Mouse (Mus musculus): Measurements from ENCODE around the gene Gm12355. TPM values are rescaled to one million over a fixed set of nuclear protein-coding genes. Genes with fewer than 3 reads are reported as not detected.

The Gm12355 gene
- polyA plus RNA-seq, 1 experiment from 2014 or later: 0.82 TPM

DNA sequence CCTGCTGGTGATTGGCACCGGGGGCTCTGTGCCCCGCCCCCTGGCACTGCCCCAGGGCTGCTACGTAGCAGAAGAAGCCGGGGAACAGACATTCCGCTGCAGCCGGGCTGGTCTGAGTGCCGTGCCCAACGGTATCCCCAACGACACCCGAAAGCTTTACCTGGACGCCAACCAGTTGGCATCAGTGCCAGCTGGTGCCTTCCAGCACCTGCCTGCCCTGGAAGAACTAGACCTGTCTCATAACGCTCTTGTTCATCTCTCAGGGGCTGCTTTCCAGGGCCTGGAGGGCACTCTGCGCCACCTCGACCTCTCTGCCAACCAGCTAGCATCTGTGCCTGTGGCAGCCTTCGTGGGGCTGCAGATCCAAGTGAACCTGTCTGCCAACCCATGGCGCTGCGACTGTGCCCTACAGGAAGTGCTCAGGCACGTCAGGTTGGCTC, 26.6 kb downstream of the Gm12355 start:
- H3K9ac ChIP-seq: no peak overlapping the region
- no peak overlapping the region for H3K4me3 ChIP-seq
- H3K9me3 ChIP-seq: no peaks in the 10 kb centered on the region
- 64% methylated on average over 18 of the region's 18 CpGs for WGBS
- ATAC-seq (ENCODE audit: low FRiP score, low read depth): no peak
- 0 out of 2 replicates have a peak overlapping the region, but pooled peaks have one; percentile 7 for H3K4me2 ChIP-seq (replicated peaks)
- peaks cover 21% of the 10 kb centered on the region for H3K27me3 ChIP-seq (replicated peaks)
- peaks cover 4% of the 10 kb centered on the region; the same call in 1 of the 2 replicates for H3K4me1 ChIP-seq
- no peaks in the 10 kb centered on the region for H3K36me3 ChIP-seq
- H3K27ac ChIP-seq: no peak overlapping the region

DNA sequence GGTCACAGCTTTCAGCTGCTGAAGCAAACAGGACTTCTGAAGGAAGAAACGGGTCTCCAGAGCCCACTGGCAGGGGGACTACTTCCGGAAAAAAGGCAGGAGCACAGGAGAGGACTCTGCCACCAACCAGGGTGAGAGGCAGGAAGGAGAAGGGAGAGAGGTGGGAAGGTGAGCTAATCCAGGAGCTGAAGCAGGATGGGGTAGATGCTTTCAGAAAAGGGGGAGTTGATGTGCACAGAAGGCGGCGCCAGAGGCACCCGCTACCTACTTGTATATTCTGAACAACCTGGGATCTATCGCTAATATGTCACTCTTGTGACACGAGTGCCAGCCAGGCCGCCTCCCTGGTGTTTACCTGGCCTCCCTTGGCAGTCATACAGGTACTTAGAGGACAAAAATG, 27.5 kb downstream of the Gm12355 start, which contains the start of gene Lrrc3c:
Gene Lrrc3c (plus strand): TSS at position 301 of the 400 bp plus-strand sequence.
- WGBS: 87% methylated on average over 8 of the region's 8 CpGs
- no peaks in the 10 kb centered on the region for H3K36me3 ChIP-seq
- no peak for ATAC-seq (ENCODE audit: low FRiP score, low read depth)
- no peak within 1 kb of the TSS for H3K4me3 ChIP-seq
- peaks cover 4% of the 10 kb centered on the region; the same call in 1 of the 2 replicates for H3K4me1 ChIP-seq
- H3K9ac ChIP-seq: no peak within 1 kb of the TSS
- peaks cover 21% of the 10 kb centered on the region for H3K27me3 ChIP-seq (replicated peaks)
- H3K9me3 ChIP-seq: no peaks in the 10 kb centered on the region
- H3K4me2 ChIP-seq (replicated peaks): 0 out of 2 replicates have a peak within 1 kb of the TSS, but pooled peaks have one; percentile 7
- H3K27ac ChIP-seq: no peak within 1 kb of the TSS

DNA sequence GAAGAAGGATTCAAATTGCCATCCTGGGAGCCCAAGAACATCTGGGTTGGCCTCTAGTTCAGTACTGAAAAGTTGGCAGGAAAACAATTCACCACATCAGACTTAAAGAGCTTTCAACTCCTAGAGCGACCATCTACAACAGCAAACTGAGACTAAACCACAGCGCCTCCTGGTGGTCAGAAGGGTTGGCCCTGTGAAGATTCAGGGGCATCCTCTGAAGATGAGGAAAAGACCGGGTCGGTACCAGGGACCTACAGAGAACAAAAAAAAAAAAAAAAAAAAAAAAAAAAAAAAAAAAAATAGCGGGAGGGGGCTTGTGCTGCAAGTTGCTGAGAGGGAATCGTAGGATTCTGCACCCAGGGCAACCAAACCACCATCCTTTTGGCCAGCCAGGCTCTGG, 28.1 kb downstream of the Gm12355 start:
- Histone ChIP-seq H3K4me1 (peaks cover 4% of the 10 kb centered on the region; the same call in 1 of the 2 replicates), H3K27me3 (replicated peaks) (peaks cover 21% of the 10 kb centered on the region), H3K36me3 (no peaks in the 10 kb centered on the region), H3K27ac (no peak overlapping the region), H3K4me2 (replicated peaks) (no peak overlapping the region), H3K9me3 (no peaks in the 10 kb centered on the region), H3K9ac (no peak overlapping the region), H3K4me3 (no peak overlapping the region)
- ATAC-seq (ENCODE audit: low FRiP score, low read depth): no peak
- WGBS: 48% methylated on average over 6 of the region's 6 CpGs

DNA sequence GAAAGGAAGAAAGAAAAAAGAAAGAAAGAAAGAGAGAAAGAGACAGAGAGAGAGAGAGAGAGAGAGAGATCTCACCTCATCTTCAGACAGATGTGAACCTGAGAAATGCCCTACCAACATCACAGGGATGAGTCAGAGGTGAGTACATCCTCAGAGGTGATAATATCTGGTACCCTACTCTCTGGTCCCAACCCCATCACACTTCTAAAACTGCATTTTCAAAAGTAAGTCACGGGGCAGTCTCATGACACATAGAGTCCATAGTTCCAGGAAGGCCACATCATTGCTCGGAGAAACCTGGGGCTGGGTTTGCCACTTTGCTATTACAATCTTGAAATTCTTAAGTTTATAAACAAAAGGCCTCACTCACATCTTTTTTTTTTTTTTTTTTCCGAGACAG, 29.5 kb downstream of the Gm12355 start:
- ATAC-seq (ENCODE audit: low FRiP score, low read depth): no peak
- Histone ChIP-seq H3K4me3 (no peak overlapping the region), H3K27me3 (replicated peaks) (peaks cover 18% of the 10 kb centered on the region), H3K27ac (no peak overlapping the region), H3K4me2 (replicated peaks) (no peak overlapping the region), H3K9ac (no peak overlapping the region), H3K9me3 (no peaks in the 10 kb centered on the region), H3K4me1 (no peaks in the 10 kb centered on the region), H3K36me3 (no peaks in the 10 kb centered on the region)
- 73% methylated on average over 3 of the region's 3 CpGs for WGBS

DNA sequence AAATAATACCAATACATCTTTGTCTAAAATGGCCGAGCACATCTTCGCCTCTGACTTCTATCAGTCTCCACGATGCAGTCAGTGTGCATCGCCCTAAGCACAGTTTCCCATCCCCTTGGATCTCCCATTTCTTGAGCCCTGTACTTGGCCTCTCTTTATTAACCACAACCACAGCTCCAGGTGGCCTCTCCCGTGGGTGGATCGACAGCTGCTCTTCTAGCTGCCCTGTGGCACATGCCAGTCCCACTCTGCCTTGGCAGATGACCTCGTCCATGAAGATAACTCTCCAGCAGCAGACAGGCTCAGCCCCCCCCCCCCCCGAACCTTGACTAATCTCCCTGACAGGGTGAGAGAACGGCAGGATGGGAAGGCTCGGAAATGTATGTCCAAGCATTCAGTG, 30.0 kb downstream of the Gm12355 start:
- Histone ChIP-seq H3K4me2 (replicated peaks) (no peak overlapping the region), H3K36me3 (no peaks in the 10 kb centered on the region), H3K9me3 (no peaks in the 10 kb centered on the region), H3K27me3 (replicated peaks) (peaks cover 16% of the 10 kb centered on the region), H3K9ac (no peak overlapping the region), H3K27ac (no peak overlapping the region), H3K4me1 (no peaks in the 10 kb centered on the region), H3K4me3 (no peak overlapping the region)
- WGBS: 80% methylated on average over 10 of the region's 10 CpGs
- no peak for ATAC-seq (ENCODE audit: low FRiP score, low read depth)

DNA sequence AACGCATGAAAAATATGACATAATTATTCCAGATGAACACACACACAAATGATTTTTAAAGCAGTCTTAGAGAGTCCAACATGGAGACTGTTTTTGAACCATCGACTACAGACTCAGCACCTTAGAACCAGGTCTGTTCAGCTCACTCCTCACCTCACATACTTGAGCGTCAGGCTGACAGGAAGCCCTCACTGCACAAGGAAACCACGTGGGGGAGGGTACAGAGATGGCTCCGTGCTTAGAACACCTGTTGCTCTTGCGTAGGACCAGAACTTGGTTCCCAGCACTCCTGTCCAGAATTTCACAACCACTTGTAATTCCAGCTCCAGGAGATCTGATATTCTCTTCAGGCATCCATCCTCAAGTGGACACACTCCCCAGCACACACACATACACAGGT, 30.4 kb downstream of the Gm12355 start:
- Histone ChIP-seq H3K4me3 (no peak overlapping the region), H3K4me1 (no peaks in the 10 kb centered on the region), H3K27me3 (replicated peaks) (peaks cover 13% of the 10 kb centered on the region), H3K27ac (no peak overlapping the region), H3K9ac (no peak overlapping the region), H3K4me2 (replicated peaks) (no peak overlapping the region), H3K36me3 (no peaks in the 10 kb centered on the region), H3K9me3 (no peaks in the 10 kb centered on the region)
- no peak for ATAC-seq (ENCODE audit: low FRiP score, low read depth)
- 75% methylated on average over 6 of the region's 6 CpGs for WGBS

DNA sequence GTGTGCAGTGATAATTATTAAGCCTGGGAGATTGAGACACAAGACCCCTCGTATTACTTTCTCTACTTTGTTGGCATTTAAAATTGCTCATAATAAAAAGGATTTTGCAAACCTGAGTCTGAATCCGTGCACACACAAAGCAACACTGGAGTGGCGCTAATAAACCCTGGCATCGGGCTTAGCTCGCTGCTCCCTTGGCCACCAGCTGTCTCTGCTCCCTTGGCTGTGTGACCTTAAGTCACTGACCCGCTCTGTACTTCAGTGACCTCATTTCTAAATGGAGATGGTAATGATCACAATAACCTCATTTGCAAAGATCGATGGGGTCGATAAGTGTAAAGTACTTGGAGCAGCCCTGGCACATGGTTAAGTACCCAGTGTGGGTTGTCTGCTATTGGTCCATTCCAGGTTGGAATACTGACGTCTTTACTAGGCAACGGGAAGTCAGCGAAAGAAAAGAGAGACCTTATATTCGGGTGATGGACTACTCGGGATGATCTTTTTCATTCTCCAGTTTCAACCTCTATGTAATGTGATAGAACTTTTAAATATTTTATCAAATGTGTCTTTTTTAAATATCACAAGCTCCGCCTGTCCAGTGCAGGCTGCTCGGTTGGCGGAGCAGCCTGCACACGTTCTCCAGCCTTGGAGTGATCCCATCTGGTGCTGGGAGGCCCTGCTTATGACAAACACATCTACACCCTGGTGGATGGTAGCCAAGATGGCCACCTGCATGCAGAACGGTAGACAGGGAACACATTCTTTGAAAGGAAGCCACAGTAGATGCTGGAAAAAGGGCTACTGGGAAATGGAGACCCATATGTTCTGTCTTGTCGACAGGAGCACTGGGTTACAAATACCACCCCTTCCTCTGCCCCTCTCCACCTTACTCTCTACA, 34.7 kb downstream of the Gm12355 start:
- no peak overlapping the region for H3K4me2 ChIP-seq (replicated peaks)
- ATAC-seq (ENCODE audit: low FRiP score, low read depth): no peak

DNA sequence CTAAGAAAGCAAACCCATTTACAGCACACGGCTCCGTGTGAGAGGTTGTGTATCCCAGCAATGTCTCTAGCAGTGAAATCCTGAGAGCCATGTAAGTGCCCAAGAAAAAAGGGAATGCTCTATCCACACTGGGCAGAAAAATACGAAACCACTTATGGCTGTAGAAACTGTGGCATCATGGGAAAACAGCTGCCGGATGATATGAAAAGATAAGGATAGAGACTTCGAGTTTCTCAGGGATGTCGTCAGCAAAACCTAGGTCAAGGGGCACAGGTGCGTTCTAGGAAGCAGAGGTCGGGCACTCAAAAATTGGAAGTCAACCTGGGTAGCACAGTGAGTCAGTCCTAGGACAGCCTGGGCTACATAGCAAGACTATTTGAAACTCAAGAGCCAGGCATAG, 36.2 kb downstream of the Gm12355 start:
- Histone ChIP-seq H3K36me3 (no peaks in the 10 kb centered on the region), H3K27ac (no peak overlapping the region), H3K9me3 (no peaks in the 10 kb centered on the region), H3K4me3 (no peak overlapping the region), H3K9ac (no peak overlapping the region), H3K27me3 (replicated peaks) (no peaks in the 10 kb centered on the region), H3K4me2 (replicated peaks) (no peak overlapping the region), H3K4me1 (peaks cover 27% of the 10 kb centered on the region)
- WGBS: 86% methylated on average over 8 of the region's 8 CpGs
- no peak for ATAC-seq (ENCODE audit: low FRiP score, low read depth)

More for the DNA sequence above, 34.7 kb downstream of the Gm12355 start:
- H3K27me3 ChIP-seq (replicated peaks): no peaks in the 10 kb centered on the region
- H3K27ac ChIP-seq: no peak overlapping the region
- H3K4me3 ChIP-seq: no peak overlapping the region
- no peaks in the 10 kb centered on the region for H3K9me3 ChIP-seq
- no peak overlapping the region for H3K9ac ChIP-seq
- H3K4me1 ChIP-seq: peaks cover 15% of the 10 kb centered on the region
- 72% methylated on average over 19 of the region's 19 CpGs for WGBS
- no peaks in the 10 kb centered on the region for H3K36me3 ChIP-seq

DNA sequence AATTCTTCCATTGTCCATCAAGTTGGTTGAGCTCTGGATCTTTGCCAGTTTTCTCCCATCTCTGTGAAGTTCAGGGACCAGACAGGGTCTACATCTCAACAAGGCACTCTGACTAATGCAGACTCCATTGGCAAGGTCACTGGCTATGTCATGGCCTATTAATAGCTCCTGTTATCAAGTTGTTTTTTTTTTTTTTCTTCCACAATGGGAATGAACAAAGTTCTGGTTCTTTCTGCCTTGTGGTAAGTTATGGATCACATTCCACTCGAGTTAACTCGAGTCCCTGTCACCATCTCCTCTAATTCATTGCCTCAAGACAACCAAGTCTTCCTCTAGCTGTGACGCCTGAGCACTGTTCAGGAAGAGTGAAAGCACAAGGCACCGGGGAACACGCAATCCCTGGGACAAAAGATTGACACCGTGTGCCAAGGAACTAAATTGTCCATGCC, 36.6 kb downstream of the Gm12355 start:
- H3K4me2 ChIP-seq (replicated peaks): no peak overlapping the region
- WGBS: 65% methylated on average over 6 of the region's 6 CpGs

DNA sequence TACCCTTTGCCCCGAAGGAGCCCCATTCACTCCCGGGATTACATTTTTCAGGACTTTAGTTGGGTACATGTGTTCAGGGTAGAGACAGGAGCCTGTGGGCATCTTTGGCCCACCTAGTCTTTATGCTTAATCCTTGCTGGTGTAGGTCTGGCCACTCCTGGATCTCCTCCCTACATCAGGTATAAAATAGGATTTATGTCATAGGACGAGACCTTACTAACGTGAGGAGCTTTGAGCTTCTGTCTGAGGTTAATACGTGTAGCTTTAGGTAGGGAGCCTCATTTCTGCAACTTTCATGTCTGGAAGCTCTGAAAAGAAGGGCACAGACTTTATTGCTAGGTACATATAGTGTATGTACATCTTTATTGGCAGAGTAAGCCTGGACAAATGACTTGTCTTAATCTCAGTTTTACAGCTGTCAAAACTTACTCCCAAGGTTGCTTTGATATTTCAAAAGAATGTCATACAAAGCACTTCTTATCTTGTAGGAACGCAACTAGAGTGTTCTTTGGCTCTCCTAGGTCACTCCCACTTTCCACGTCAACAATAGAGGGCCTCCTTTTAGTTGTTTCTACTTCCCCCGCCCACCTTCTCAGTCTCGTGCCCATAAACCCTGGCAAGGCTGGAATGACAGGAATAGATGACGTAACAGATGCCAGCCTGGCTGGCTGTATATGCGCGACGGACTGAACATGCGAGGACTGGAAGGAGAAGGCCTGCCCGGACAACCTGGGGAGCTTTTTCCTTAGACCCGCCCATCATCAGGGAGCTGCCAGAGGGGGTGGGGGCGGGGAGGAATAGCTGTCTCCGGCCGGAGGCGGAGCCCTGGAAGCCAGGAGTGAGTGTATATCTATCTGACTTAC, 37.5 kb downstream of the Gm12355 start:
- Histone ChIP-seq H3K4me1 (peaks cover 27% of the 10 kb centered on the region), H3K27me3 (replicated peaks) (no peaks in the 10 kb centered on the region), H3K36me3 (peaks cover 7% of the 10 kb centered on the region), H3K9ac (0 out of 2 replicates have a peak overlapping the region, but pooled peaks have one; percentile 10), H3K4me3 (peak overlapping the region; percentile 84), H3K9me3 (no peaks in the 10 kb centered on the region), H3K27ac (no peak overlapping the region), H3K4me2 (replicated peaks) (peak overlapping the region; percentile 92)
- ATAC-seq (ENCODE audit: low FRiP score, low read depth): no peak
- WGBS: 7% methylated on average over 20 of the region's 20 CpGs

More for the DNA sequence above, 36.6 kb downstream of the Gm12355 start:
- Histone ChIP-seq H3K36me3 (no peaks in the 10 kb centered on the region), H3K27me3 (replicated peaks) (no peaks in the 10 kb centered on the region), H3K9me3 (no peaks in the 10 kb centered on the region), H3K4me1 (peaks cover 27% of the 10 kb centered on the region), H3K27ac (no peak overlapping the region), H3K9ac (no peak overlapping the region), H3K4me3 (no peak overlapping the region)
- no peak for ATAC-seq (ENCODE audit: low FRiP score, low read depth)

DNA sequence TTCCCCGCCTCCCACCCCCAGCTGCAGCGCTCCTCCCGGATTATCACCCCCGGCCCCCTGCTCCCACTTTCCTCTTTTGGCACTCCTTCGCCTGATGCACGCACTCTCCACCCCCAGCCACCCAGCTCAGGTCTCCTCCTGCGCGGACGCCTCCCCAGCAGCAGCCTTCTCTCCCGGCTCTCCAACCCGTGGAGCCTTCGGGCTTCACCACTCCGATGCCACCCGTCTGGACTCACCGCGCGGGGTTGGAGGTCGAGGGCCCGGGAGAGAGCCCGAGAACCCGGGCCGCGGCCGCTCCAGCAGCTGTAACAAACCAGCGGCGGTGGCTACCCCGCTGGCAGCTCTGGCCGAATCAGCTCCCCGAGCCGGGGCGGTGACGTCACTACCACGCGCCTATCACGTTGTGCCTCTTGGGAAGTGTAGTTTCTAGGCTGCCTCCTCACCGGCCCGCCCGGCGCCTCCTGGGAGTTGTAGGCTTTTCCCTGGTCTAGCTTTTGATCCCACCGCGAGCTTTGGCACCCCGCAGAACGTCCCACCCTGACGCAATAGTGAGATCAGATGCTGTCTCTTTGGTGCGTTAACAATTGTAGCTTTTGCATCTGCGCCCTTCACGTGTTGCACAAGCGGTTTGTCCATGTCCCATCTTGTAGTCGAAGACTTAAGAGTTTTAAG, 38.4 kb downstream of the Gm12355 start, which contains the start of gene Ormdl3:
Gene Ormdl3 (minus strand): TSS at position 477 of the 672 bp plus-strand sequence.
- Histone ChIP-seq H3K36me3 (peaks cover 16% of the 10 kb centered on the region), H3K9me3 (no peaks in the 10 kb centered on the region), H3K27ac (no peak within 1 kb of the TSS; the same call in 1 of the 2 replicates), H3K9ac (peak within 1 kb of the TSS; percentile 91), H3K4me3 (peak within 1 kb of the TSS; percentile 84), H3K4me1 (peaks cover 27% of the 10 kb centered on the region), H3K4me2 (replicated peaks) (peak within 1 kb of the TSS; percentile 92), H3K27me3 (replicated peaks) (no peaks in the 10 kb centered on the region)
- under 1% methylated on average over 49 of the region's 49 CpGs for WGBS
- peak; percentile 94 for ATAC-seq (ENCODE audit: low FRiP score, low read depth)
